Mouse (Mus musculus) embryonic facial prominence, embryonic 12.5 days (tissue): ENCODE data around the gene Pomgnt2. TPM values are rescaled to one million over a fixed set of nuclear protein-coding genes. Genes with fewer than 3 reads are reported as not detected.

Experiments
- ATAC-seq: fragments of 200-750 bp; cut with Nextera tagmentation; 2 replicates; pipeline ENCODE4 v1.8.0; 2017; ENCODE audit not compliant: insufficient number of reproducible peaks, insufficient read depth, low FRiP score, low TSS enrichment
- H3K27ac ChIP-seq: fragments of 300-500 bp; sonication (generic); 2 replicates; pipeline ENCODE4 v1.5.1; 2016; ENCODE audit warnings: mild to moderate bottlenecking
- H3K27me3 ChIP-seq: fragments of 300-500 bp; sonication (generic); 2 replicates; pipeline ENCODE4 v1.6.1; 2016; ENCODE audit warnings: mild to moderate bottlenecking, moderate library complexity
- H3K36me3 ChIP-seq: fragments of 300-500 bp; sonication (generic); 2 replicates; pipeline ENCODE4 v1.6.1; 2016; ENCODE audit warnings: mild to moderate bottlenecking
- H3K4me1 ChIP-seq: fragments of 300-500 bp; sonication (generic); 2 replicates; pipeline ENCODE4 v1.6.1; 2016
- H3K4me2 ChIP-seq: fragments of 300-500 bp; sonication (generic); replicated peaks from 2 replicates; pipeline ENCODE4 v1.6.1; 2016; ENCODE audit warnings: mild to moderate bottlenecking, moderate library complexity
- H3K4me3 ChIP-seq: fragments of 300-500 bp; sonication (generic); 2 replicates; pipeline ENCODE4 v1.5.1; 2016; ENCODE audit warnings: mild to moderate bottlenecking
- H3K9ac ChIP-seq: fragments of 300-500 bp; sonication (generic); 2 replicates; pipeline ENCODE4 v1.6.1; 2016; ENCODE audit warnings: mild to moderate bottlenecking, moderate library complexity
- H3K9me3 ChIP-seq: fragments of 300-500 bp; sonication (generic); 2 replicates; pipeline ENCODE4 v1.6.1; 2016; ENCODE audit warnings: mild to moderate bottlenecking, moderate library complexity
- WGBS: fragments of 180-500 bp; shearing (Covaris S2); methylation state at CpG from one replicate; pipeline ENCODE4 v1.1.7; 2016; 5-methylcytosine and 5-hydroxymethylcytosine counted together
- polyA plus RNA-seq: library from polyadenylated mRNA; unstranded; fragments of >200 nt; fragmentation: Nextera tagmentation; extraction: Ambion mirVana; gene quantifications from 2 replicates; pipeline ENCODE4 v1.2.1, GENCODE M21; 2016

The Pomgnt2 gene
- polyA plus RNA-seq, 1 experiment from 2014 or later, result 13.9 TPM

- H3K4me1 ChIP-seq, result 0 out of 2 replicates have a peak, but pooled peaks cover 4% of the 10 kb centered on the region
- H3K9ac ChIP-seq, result no peak overlapping the region
- H3K27me3 ChIP-seq, result no peaks in the 10 kb centered on the region
- no peak overlapping the region for H3K4me2 ChIP-seq
- no peak overlapping the region for H3K4me3 ChIP-seq
- ATAC-seq, result peak; percentile 17; the same call in 1 of the 2 replicates
- H3K36me3 ChIP-seq, result peaks cover 8% of the 10 kb centered on the region; the same call in 1 of the 2 replicates
- no peaks in the 10 kb centered on the region for H3K9me3 ChIP-seq
- H3K27ac ChIP-seq, result no peak overlapping the region
- 59% methylated on average over 15 of the region's 15 CpGs for WGBS
These were observed 13.4 kb downstream of the Pomgnt2 start for GRCm38 (mm10) chr9:121983504-121983903.

GRCm38 (mm10) chr9:121982665-121983064, 14.2 kb downstream of the Pomgnt2 start:
- WGBS, result 85% methylated on average over 15 of the region's 15 CpGs
- Histone ChIP-seq H3K36me3 (peaks cover 8% of the 10 kb centered on the region; the same call in 1 of the 2 replicates), H3K27me3 (no peaks in the 10 kb centered on the region), H3K4me1 (0 out of 2 replicates have a peak, but pooled peaks cover 4% of the 10 kb centered on the region), H3K9ac (no peak overlapping the region), H3K4me3 (no peak overlapping the region), H3K27ac (no peak overlapping the region), H3K9me3 (no peaks in the 10 kb centered on the region), H3K4me2 (no peak overlapping the region)
- no peak for ATAC-seq

- Histone ChIP-seq H3K4me2 (no peak overlapping the region), H3K27ac (no peak overlapping the region), H3K4me1 (0 out of 2 replicates have a peak, but pooled peaks cover 4% of the 10 kb centered on the region), H3K27me3 (no peaks in the 10 kb centered on the region), H3K9me3 (no peaks in the 10 kb centered on the region), H3K9ac (no peak overlapping the region), H3K4me3 (no peak overlapping the region), H3K36me3 (peaks cover 8% of the 10 kb centered on the region; the same call in 1 of the 2 replicates)
- 93% methylated on average over 22 of the region's 22 CpGs for WGBS
- ATAC-seq, result no peak
These were observed 14.7 kb downstream of the Pomgnt2 start for GRCm38 (mm10) chr9:121982214-121982613.

GRCm38 (mm10) chr9:121981466-121982105, 15.3 kb downstream of the Pomgnt2 start:
- Histone ChIP-seq H3K4me1 (0 out of 2 replicates have a peak, but pooled peaks cover 4% of the 10 kb centered on the region), H3K27me3 (no peaks in the 10 kb centered on the region), H3K27ac (no peak overlapping the region), H3K36me3 (peaks cover 8% of the 10 kb centered on the region; the same call in 1 of the 2 replicates), H3K4me3 (no peak overlapping the region), H3K4me2 (no peak overlapping the region), H3K9ac (no peak overlapping the region), H3K9me3 (no peaks in the 10 kb centered on the region)
- 75% methylated on average over 10 of the region's 10 CpGs for WGBS
- ATAC-seq, result no peak

GRCm38 (mm10) chr9:121981046-121981445, 15.9 kb downstream of the Pomgnt2 start:
- Histone ChIP-seq H3K27me3 (no peaks in the 10 kb centered on the region), H3K4me2 (no peak overlapping the region), H3K4me1 (0 out of 2 replicates have a peak, but pooled peaks cover 4% of the 10 kb centered on the region), H3K9me3 (no peaks in the 10 kb centered on the region), H3K4me3 (no peak overlapping the region), H3K36me3 (peaks cover 8% of the 10 kb centered on the region; the same call in 1 of the 2 replicates), H3K9ac (no peak overlapping the region), H3K27ac (no peak overlapping the region)
- 85% methylated on average over 9 of the region's 9 CpGs for WGBS
- ATAC-seq, result no peak

- H3K4me1 ChIP-seq, result peaks cover 8% of the 10 kb centered on the region
- H3K36me3 ChIP-seq, result no peaks in the 10 kb centered on the region
- H3K27me3 ChIP-seq, result no peaks in the 10 kb centered on the region
- 82% methylated on average over 2 of the region's 2 CpGs for WGBS
- H3K4me2 ChIP-seq, result no peak overlapping the region
- H3K9ac ChIP-seq, result no peak overlapping the region
- no peaks in the 10 kb centered on the region for H3K9me3 ChIP-seq
- ATAC-seq, result no peak
- no peak overlapping the region for H3K4me3 ChIP-seq
- no peak overlapping the region for H3K27ac ChIP-seq
These were observed 21.6 kb downstream of the Pomgnt2 start for GRCm38 (mm10) chr9:121975321-121975720.

- H3K4me2 ChIP-seq, result no peak overlapping the region
- no peak overlapping the region for H3K4me3 ChIP-seq
- no peaks in the 10 kb centered on the region for H3K36me3 ChIP-seq
- 86% methylated on average over 12 of the region's 12 CpGs for WGBS
- H3K9ac ChIP-seq, result no peak overlapping the region
- H3K27ac ChIP-seq, result no peak overlapping the region
- H3K4me1 ChIP-seq, result peaks cover 14% of the 10 kb centered on the region
- H3K27me3 ChIP-seq, result no peaks in the 10 kb centered on the region
- no peaks in the 10 kb centered on the region for H3K9me3 ChIP-seq
- no peak for ATAC-seq
These were observed 22.5 kb downstream of the Pomgnt2 start for GRCm38 (mm10) chr9:121974141-121974986.

- WGBS, result 52% methylated on average over 1 of the region's 1 CpGs
- Histone ChIP-seq H3K4me1 (peaks cover 10% of the 10 kb centered on the region), H3K36me3 (no peaks in the 10 kb centered on the region), H3K4me3 (no peak overlapping the region), H3K9me3 (no peaks in the 10 kb centered on the region), H3K9ac (no peak overlapping the region), H3K27me3 (no peaks in the 10 kb centered on the region), H3K4me2 (no peak overlapping the region), H3K27ac (no peak overlapping the region)
- no peak for ATAC-seq
These were observed 23.7 kb downstream of the Pomgnt2 start for GRCm38 (mm10) chr9:121973207-121973606.

- Histone ChIP-seq H3K27me3 (no peaks in the 10 kb centered on the region), H3K9ac (no peak overlapping the region), H3K4me1 (peaks cover 10% of the 10 kb centered on the region), H3K4me3 (no peak overlapping the region), H3K36me3 (no peaks in the 10 kb centered on the region), H3K27ac (peak overlapping the region; percentile 72), H3K4me2 (no peak overlapping the region), H3K9me3 (no peaks in the 10 kb centered on the region)
- 45% methylated on average over 5 of the region's 5 CpGs for WGBS
- ATAC-seq, result no peak
These were observed 27.0 kb downstream of the Pomgnt2 start for GRCm38 (mm10) chr9:121969841-121970381.

- WGBS, result 80% methylated on average over 5 of the region's 5 CpGs
- no peak for ATAC-seq
These were observed 28.7 kb downstream of the Pomgnt2 start for GRCm38 (mm10) chr9:121968258-121968657.

GRCm38 (mm10) chr9:121964941-121965340, 32.0 kb downstream of the Pomgnt2 start:
- Histone ChIP-seq H3K9me3 (no peaks in the 10 kb centered on the region), H3K4me3 (no peak overlapping the region), H3K27ac (no peak overlapping the region), H3K9ac (no peak overlapping the region), H3K36me3 (no peaks in the 10 kb centered on the region), H3K27me3 (no peaks in the 10 kb centered on the region), H3K4me1 (peaks cover 9% of the 10 kb centered on the region), H3K4me2 (no peak overlapping the region)
- ATAC-seq, result no peak
- WGBS, result 91% methylated on average over 7 of the region's 7 CpGs

More at GRCm38 (mm10) chr9:121968258-121968657, 28.7 kb downstream of the Pomgnt2 start:
- Histone ChIP-seq H3K27ac (no peak overlapping the region), H3K4me1 (peaks cover 10% of the 10 kb centered on the region), H3K9me3 (no peaks in the 10 kb centered on the region), H3K4me2 (no peak overlapping the region), H3K36me3 (no peaks in the 10 kb centered on the region), H3K9ac (no peak overlapping the region), H3K4me3 (no peak overlapping the region), H3K27me3 (no peaks in the 10 kb centered on the region)
